Mouse (Mus musculus): ENCODE measurements at regions not wholly inside any gene's neighbourhood (a gene's known extent, or its start where the extent isn't known, plus 50 kb on each side); places are given as distances from the start of the nearest gene placed in this dataset.

- no peak overlapping the region for H3K4me3 ChIP-seq (replicated peaks)
- H3K9ac ChIP-seq: no peak overlapping the region
- ATAC-seq (ENCODE audit: insufficient read depth, low FRiP score, low read depth): no peak
- no peaks in the 10 kb centered on the region for H3K36me3 ChIP-seq
- no peaks in the 10 kb centered on the region for H3K4me1 ChIP-seq
- 84% methylated on average over 6 of the region's 6 CpGs for WGBS
- no peaks in the 10 kb centered on the region for H3K9me3 ChIP-seq
- H3K27ac ChIP-seq: no peak overlapping the region
- no peaks in the 10 kb centered on the region for H3K27me3 ChIP-seq (replicated peaks)
- H3K4me2 ChIP-seq: no peak overlapping the region
These were observed 102.7 kb upstream of the Peli2 start for GRCm38 (mm10) chr14:48017971-48018370.

- 80% methylated on average over 5 of the region's 5 CpGs for WGBS
- Histone ChIP-seq H3K4me2 (no peak overlapping the region), H3K27ac (no peak overlapping the region), H3K4me3 (replicated peaks) (no peak overlapping the region), H3K9ac (no peak overlapping the region), H3K36me3 (no peaks in the 10 kb centered on the region), H3K9me3 (no peaks in the 10 kb centered on the region), H3K27me3 (replicated peaks) (no peaks in the 10 kb centered on the region), H3K4me1 (no peaks in the 10 kb centered on the region)
- no peak for ATAC-seq (ENCODE audit: insufficient read depth, low FRiP score, low read depth)
These were observed 101.3 kb upstream of the Peli2 start for GRCm38 (mm10) chr14:48019331-48019730.

GRCm38 (mm10) chr14:48022271-48022670, 98.4 kb upstream of the Peli2 start:
- Histone ChIP-seq H3K9ac (no peak overlapping the region), H3K4me2 (no peak overlapping the region), H3K27ac (no peak overlapping the region), H3K27me3 (replicated peaks) (no peaks in the 10 kb centered on the region), H3K4me3 (replicated peaks) (no peak overlapping the region), H3K36me3 (no peaks in the 10 kb centered on the region), H3K9me3 (no peaks in the 10 kb centered on the region), H3K4me1 (no peaks in the 10 kb centered on the region)
- WGBS: 58% methylated on average over 4 of the region's 4 CpGs
- ATAC-seq (ENCODE audit: insufficient read depth, low FRiP score, low read depth): no peak

- Histone ChIP-seq H3K4me2 (no peak overlapping the region), H3K9ac (no peak overlapping the region), H3K27ac (0 out of 2 replicates have a peak overlapping the region, but pooled peaks have one; percentile 36), H3K27me3 (replicated peaks) (no peaks in the 10 kb centered on the region), H3K4me1 (no peaks in the 10 kb centered on the region), H3K4me3 (replicated peaks) (no peak overlapping the region), H3K9me3 (no peaks in the 10 kb centered on the region), H3K36me3 (no peaks in the 10 kb centered on the region)
- ATAC-seq (ENCODE audit: insufficient read depth, low FRiP score, low read depth): peak; percentile 43; the same call in 1 of the 2 replicates
- WGBS: 27% methylated on average over 8 of the region's 8 CpGs
These were observed 96.5 kb upstream of the Peli2 start for GRCm38 (mm10) chr14:48024051-48024693.

- H3K27me3 ChIP-seq (replicated peaks): no peaks in the 10 kb centered on the region
- H3K9me3 ChIP-seq: no peaks in the 10 kb centered on the region
- WGBS: 76% methylated on average over 4 of the region's 4 CpGs
- no peak for ATAC-seq (ENCODE audit: insufficient read depth, low FRiP score, low read depth)
- no peak overlapping the region for H3K4me3 ChIP-seq (replicated peaks)
- H3K27ac ChIP-seq: no peak overlapping the region
- H3K4me2 ChIP-seq: no peak overlapping the region
- H3K4me1 ChIP-seq: no peaks in the 10 kb centered on the region
- no peak overlapping the region for H3K9ac ChIP-seq
- H3K36me3 ChIP-seq: no peaks in the 10 kb centered on the region
These were observed 81.3 kb upstream of the Peli2 start for GRCm38 (mm10) chr14:48039286-48039790.

- Histone ChIP-seq H3K9ac (no peak overlapping the region), H3K4me1 (no peaks in the 10 kb centered on the region), H3K36me3 (no peaks in the 10 kb centered on the region), H3K9me3 (no peaks in the 10 kb centered on the region), H3K27ac (no peak overlapping the region), H3K4me2 (no peak overlapping the region), H3K4me3 (replicated peaks) (no peak overlapping the region), H3K27me3 (replicated peaks) (no peaks in the 10 kb centered on the region)
- ATAC-seq (ENCODE audit: insufficient read depth, low FRiP score, low read depth): no peak
- WGBS: 69% methylated on average over 9 of the region's 9 CpGs
These were observed 74.5 kb upstream of the Peli2 start for GRCm38 (mm10) chr14:48046094-48046493.

GRCm38 (mm10) chr14:48046831-48047230, 73.8 kb upstream of the Peli2 start:
- H3K9me3 ChIP-seq: no peaks in the 10 kb centered on the region
- WGBS: 84% methylated on average over 1 of the region's 1 CpGs
- no peak for ATAC-seq (ENCODE audit: insufficient read depth, low FRiP score, low read depth)
- H3K9ac ChIP-seq: no peak overlapping the region
- no peak overlapping the region for H3K4me3 ChIP-seq (replicated peaks)
- no peaks in the 10 kb centered on the region for H3K27me3 ChIP-seq (replicated peaks)
- no peaks in the 10 kb centered on the region for H3K4me1 ChIP-seq
- H3K4me2 ChIP-seq: no peak overlapping the region
- no peaks in the 10 kb centered on the region for H3K36me3 ChIP-seq
- no peak overlapping the region for H3K27ac ChIP-seq

GRCm38 (mm10) chr14:48049698-48050459, 70.7 kb upstream of the Peli2 start:
- WGBS: 41% methylated on average over 5 of the region's 5 CpGs
- H3K4me3 ChIP-seq (replicated peaks): no peak overlapping the region
- H3K27me3 ChIP-seq (replicated peaks): no peaks in the 10 kb centered on the region
- H3K9me3 ChIP-seq: no peaks in the 10 kb centered on the region
- no peak overlapping the region for H3K4me2 ChIP-seq
- ATAC-seq (ENCODE audit: insufficient read depth, low FRiP score, low read depth): no peak
- no peaks in the 10 kb centered on the region for H3K4me1 ChIP-seq
- no peaks in the 10 kb centered on the region for H3K36me3 ChIP-seq
- no peak overlapping the region for H3K9ac ChIP-seq
- H3K27ac ChIP-seq: no peak overlapping the region

- Histone ChIP-seq H3K4me3 (replicated peaks) (no peak overlapping the region), H3K9me3 (no peaks in the 10 kb centered on the region), H3K9ac (no peak overlapping the region), H3K27me3 (replicated peaks) (no peaks in the 10 kb centered on the region), H3K27ac (no peak overlapping the region), H3K36me3 (no peaks in the 10 kb centered on the region), H3K4me1 (no peaks in the 10 kb centered on the region), H3K4me2 (no peak overlapping the region)
- 41% methylated on average over 2 of the region's 2 CpGs for WGBS
- no peak for ATAC-seq (ENCODE audit: insufficient read depth, low FRiP score, low read depth)
These were observed 70.2 kb upstream of the Peli2 start for GRCm38 (mm10) chr14:48050460-48050760.

- ATAC-seq (ENCODE audit: insufficient read depth, low FRiP score, low read depth): no peak
- Histone ChIP-seq H3K27ac (no peak overlapping the region), H3K36me3 (no peaks in the 10 kb centered on the region), H3K27me3 (replicated peaks) (no peaks in the 10 kb centered on the region), H3K4me2 (no peak overlapping the region), H3K9ac (no peak overlapping the region), H3K4me3 (replicated peaks) (no peak overlapping the region), H3K4me1 (no peaks in the 10 kb centered on the region), H3K9me3 (no peaks in the 10 kb centered on the region)
- 46% methylated on average over 3 of the region's 3 CpGs for WGBS
These were observed 68.7 kb upstream of the Peli2 start for GRCm38 (mm10) chr14:48051971-48052370.

GRCm38 (mm10) chr14:48052405-48052804, 68.2 kb upstream of the Peli2 start:
- Histone ChIP-seq H3K36me3 (no peaks in the 10 kb centered on the region), H3K9me3 (no peaks in the 10 kb centered on the region), H3K4me3 (replicated peaks) (no peak overlapping the region), H3K4me2 (no peak overlapping the region), H3K27me3 (replicated peaks) (no peaks in the 10 kb centered on the region), H3K9ac (no peak overlapping the region), H3K27ac (no peak overlapping the region), H3K4me1 (no peaks in the 10 kb centered on the region)
- 69% methylated on average over 7 of the region's 7 CpGs for WGBS
- ATAC-seq (ENCODE audit: insufficient read depth, low FRiP score, low read depth): no peak

- Histone ChIP-seq H3K9ac (no peak overlapping the region), H3K27me3 (replicated peaks) (no peaks in the 10 kb centered on the region), H3K27ac (no peak overlapping the region), H3K4me1 (no peaks in the 10 kb centered on the region), H3K9me3 (no peaks in the 10 kb centered on the region), H3K36me3 (no peaks in the 10 kb centered on the region), H3K4me2 (no peak overlapping the region), H3K4me3 (replicated peaks) (no peak overlapping the region)
- WGBS: 51% methylated on average over 4 of the region's 4 CpGs
- ATAC-seq (ENCODE audit: insufficient read depth, low FRiP score, low read depth): no peak
These were observed 67.5 kb upstream of the Peli2 start for GRCm38 (mm10) chr14:48053151-48053550.

All from stomach, embryonic 15.5 days (tissue).